Mouse (Mus musculus): ENCODE results near the gene Trem1. TPM values are rescaled to one million over a fixed set of nuclear protein-coding genes. Genes with fewer than 3 reads are reported as not detected.

Trem1 gene
- polyA plus RNA-seq, 1 experiment: 0.01 TPM

GRCm38 (mm10) chr17:48267591-48267990 is 35.0 kb downstream of the Trem1 start:
- no peak for DNase-seq (ENCODE audit: low spot score)

GRCm38 (mm10) chr17:48268276-48268675 is 35.7 kb downstream of the Trem1 start:
- DNase-seq (ENCODE audit: low spot score): no peak

- no peak for DNase-seq (ENCODE audit: low spot score)
Measured at GRCm38 (mm10) chr17:48269833-48270232, 37.3 kb downstream of the Trem1 start.

- no peak for DNase-seq (ENCODE audit: low spot score)
Measured at GRCm38 (mm10) chr17:48272158-48272557, 39.6 kb downstream of the Trem1 start.

- no peak for DNase-seq (ENCODE audit: low spot score)
Measured at GRCm38 (mm10) chr17:48272598-48272997, 40.0 kb downstream of the Trem1 start.

- DNase-seq (ENCODE audit: low spot score): no peak
Measured at GRCm38 (mm10) chr17:48274098-48274497, 41.5 kb downstream of the Trem1 start.

GRCm38 (mm10) chr17:48274885-48275284 is 42.3 kb downstream of the Trem1 start:
- peak; percentile 34 for DNase-seq (ENCODE audit: low spot score)

GRCm38 (mm10) chr17:48275736-48276135 is 43.2 kb downstream of the Trem1 start:
- DNase-seq (ENCODE audit: low spot score): no peak

GRCm38 (mm10) chr17:48278381-48278780 is 45.8 kb downstream of the Trem1 start:
- no peak for DNase-seq (ENCODE audit: low spot score)

DNA sequence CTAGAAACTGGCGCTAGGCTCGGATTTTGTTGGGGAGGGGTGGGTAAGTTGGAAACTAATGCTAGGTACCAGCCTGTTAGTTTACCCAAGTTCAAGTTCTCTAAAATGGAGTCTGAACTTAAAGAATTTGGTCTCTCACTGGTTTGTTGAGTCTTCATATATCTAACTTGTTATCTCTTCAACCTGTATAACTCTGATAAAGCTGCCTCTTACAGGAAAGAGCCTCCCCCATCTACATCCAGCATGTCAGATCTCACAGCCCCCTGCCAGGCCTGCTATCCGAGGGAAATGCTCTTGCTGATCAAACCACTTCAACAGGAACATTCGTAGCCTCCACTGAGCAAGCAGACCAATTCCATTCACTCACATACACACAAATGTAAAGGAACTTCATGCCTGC is 46.4 kb downstream of the Trem1 start:
- no peak for DNase-seq (ENCODE audit: low spot score)

- no peak for DNase-seq (ENCODE audit: low spot score)
Measured at GRCm38 (mm10) chr17:48280943-48281738, 48.6 kb downstream of the Trem1 start.

GRCm38 (mm10) chr17:48281739-48282085 is 49.1 kb downstream of the Trem1 start:
- DNase-seq (ENCODE audit: low spot score): no peak

- DNase-seq (ENCODE audit: low spot score): no peak
Measured at GRCm38 (mm10) chr17:48286765-48287164, 54.2 kb downstream of the Trem1 start.

- DNase-seq (ENCODE audit: low spot score): no peak
Measured at GRCm38 (mm10) chr17:48287276-48287675, 54.7 kb downstream of the Trem1 start.

- DNase-seq (ENCODE audit: low spot score): no peak
Measured at GRCm38 (mm10) chr17:48293500-48294194, 61.1 kb downstream of the Trem1 start.

Other genes starting within 250 kb of the Trem1 start
- not detected in 2 replicates for gene 1700122O11Rik, start 194.5 kb upstream of the Trem1 start, polyA plus RNA-seq (2012; rRNA removed)
- gene 1700067P10Rik, start 143.4 kb upstream of the Trem1 start, polyA plus RNA-seq (2012; rRNA removed): 0.09 and 0.12 TPM in 2 replicates
- 0.04 and 0.06 TPM in 2 replicates for gene 9830107B12Rik, start 86.5 kb upstream of the Trem1 start, polyA plus RNA-seq (2012; rRNA removed)
- gene A530064D06Rik, start 65.5 kb upstream of the Trem1 start, polyA plus RNA-seq (2012; rRNA removed): 0.41 and 0.69 TPM in 2 replicates
- not detected in 2 replicates for gene Trem3, start 15.0 kb downstream of the Trem1 start, polyA plus RNA-seq (2012; rRNA removed)
- gene Treml4, start 31.5 kb downstream of the Trem1 start, polyA plus RNA-seq (2012; rRNA removed): 0.49 and 0.89 TPM in 2 replicates
- gene Treml2, start 66.7 kb downstream of the Trem1 start, polyA plus RNA-seq (2012; rRNA removed): 0.19 and 0.32 TPM in 2 replicates
- 0.46 and 0.66 TPM in 2 replicates for gene B430306N03Rik, start 83.4 kb downstream of the Trem1 start, polyA plus RNA-seq (2012; rRNA removed)
- 7.6 and 8.8 TPM in 2 replicates for gene Trem2, start 113.6 kb downstream of the Trem1 start, polyA plus RNA-seq (2012; rRNA removed)
- 0.07 and 0.11 TPM in 2 replicates for gene Treml1, start 127.1 kb downstream of the Trem1 start, polyA plus RNA-seq (2012; rRNA removed)
- gene Nfya, start 177.1 kb downstream of the Trem1 start, polyA plus RNA-seq (2012; rRNA removed): 31.7 and 39.2 TPM in 2 replicates
- gene Oard1, start 177.2 kb downstream of the Trem1 start, polyA plus RNA-seq (2012; rRNA removed): 38.1 and 42.4 TPM in 2 replicates
- gene Apobec2, start 200.2 kb downstream of the Trem1 start, polyA plus RNA-seq (2012; rRNA removed): 6.8 and 7.9 TPM in 2 replicates
- not detected in 2 replicates for gene Tspo2, start 218.8 kb downstream of the Trem1 start, polyA plus RNA-seq (2012; rRNA removed)
- 0.11 and 0.13 TPM in 2 replicates for gene Unc5cl, start 222.1 kb downstream of the Trem1 start, polyA plus RNA-seq (2012; rRNA removed)

Data from urinary bladder, adult 2 months (tissue).